Mouse (Mus musculus): ENCODE results near the gene Gpr156. TPM values are rescaled to one million over a fixed set of nuclear protein-coding genes. Genes with fewer than 3 reads are reported as not detected.

The Gpr156 gene
- total RNA-seq (2014; fragmentation: Nextera tagmentation), result not detected in 2 replicates
- 0.05 and 0.06 TPM in 2 replicates for total RNA-seq (2017)
- not detected in 2 replicates for polyA plus RNA-seq (2012)

DNA sequence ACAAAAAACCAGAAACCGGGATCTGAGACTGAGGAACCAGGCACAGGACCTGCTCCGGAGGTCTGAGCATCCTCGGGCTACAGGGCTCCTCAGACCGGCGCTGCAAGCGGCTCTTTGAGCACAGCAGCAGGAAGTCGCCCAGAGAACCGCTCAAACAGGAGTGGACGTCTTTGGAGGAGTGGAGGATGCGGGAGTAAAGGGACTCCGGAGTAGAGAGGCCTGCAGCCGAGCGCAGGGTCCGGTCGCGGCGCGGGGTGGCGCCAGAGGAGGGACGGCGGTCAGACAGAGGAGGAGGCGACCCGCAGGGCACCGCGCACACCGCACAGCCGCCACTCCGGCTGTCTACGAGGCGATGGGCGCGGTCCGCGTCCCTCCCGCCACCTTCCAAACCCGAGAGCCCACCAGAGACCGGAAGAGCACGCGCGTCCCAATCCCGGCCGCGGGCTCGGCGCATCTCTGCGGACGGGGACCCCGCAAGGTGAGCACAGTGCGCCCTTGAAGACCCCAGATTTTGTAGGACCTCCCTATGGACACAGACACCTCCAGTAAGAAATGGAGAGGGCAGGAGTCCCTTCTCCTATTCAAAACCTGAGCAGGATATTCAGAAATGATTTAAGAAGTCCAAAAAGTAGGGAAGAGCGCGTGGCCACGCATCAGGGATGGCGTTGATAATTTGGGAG is at the start of gene Gpr156:
TSS of gene Gpr156 (plus strand) at position 359 of the 680 bp plus-strand sequence.
- no peaks in the 10 kb centered on the region for H3K36me3 ChIP-seq (replicated peaks)
- DNase-seq (ENCODE audit: low spot score) (no peak), ATAC-seq (ENCODE audit: extremely low read depth, insufficient number of reproducible peaks, low FRiP score, poor library complexity, severe bottlenecking) (no peak)
- no peak within 1 kb of the TSS for H3K4me3 ChIP-seq (ENCODE audit: low read depth, low read length)
- peaks cover 6% of the 10 kb centered on the region; the same call in 1 of the 2 replicates for H3K4me1 ChIP-seq (ENCODE audit: insufficient read depth, low read depth, low read length)
- H3K27me3 ChIP-seq (ENCODE audit: insufficient read depth, low read length), result peaks cover 13% of the 10 kb centered on the region
- H3K9me3 ChIP-seq (replicated peaks), result peaks cover 3% of the 10 kb centered on the region; the same call in 1 of the 2 replicates
- TF ChIP-seq TAL1 (conservative IDR thresholded peaks at IDR 0.05; ENCODE audit: low read depth, low read length) (no peak), GATA1 (IDR thresholded peaks at IDR 0.05; ENCODE audit: borderline replicate concordance, low read length) (no peak), CTCF (IDR thresholded peaks at IDR 0.05; ENCODE audit: low read depth, low read length) (no peak), POLR2AphosphoS5 (IDR thresholded peaks at IDR 0.05; ENCODE audit: insufficient replicate concordance, low read depth, low read length) (no peak), GATA2 (IDR thresholded peaks at IDR 0.05; ENCODE audit: borderline replicate concordance, low read depth, low read length) (no peak)

- H3K27me3 ChIP-seq (ENCODE audit: insufficient read depth, low read length), result 0 out of 2 replicates have a peak, but pooled peaks cover 8% of the 10 kb centered on the region
- H3K4me1 ChIP-seq (ENCODE audit: insufficient read depth, low read depth, low read length), result peaks cover 28% of the 10 kb centered on the region
- no peaks in the 10 kb centered on the region for H3K9me3 ChIP-seq (replicated peaks)
- H3K4me3 ChIP-seq (ENCODE audit: low read depth, low read length), result peak within 1 kb of the TSS; percentile 97
- H3K36me3 ChIP-seq (replicated peaks), result peaks cover 22% of the 10 kb centered on the region
- DNase-seq (ENCODE audit: low spot score), result peak; percentile 95
- ATAC-seq (ENCODE audit: extremely low read depth, insufficient number of reproducible peaks, low FRiP score, poor library complexity, severe bottlenecking), result peak; percentile 32; the same call in 1 of the 2 replicates
- TF ChIP-seq TAL1 (conservative IDR thresholded peaks at IDR 0.05; ENCODE audit: low read depth, low read length), result no peak
- no peak for TF ChIP-seq CTCF (IDR thresholded peaks at IDR 0.05; ENCODE audit: low read depth, low read length)
- no peak for TF ChIP-seq GATA2 (IDR thresholded peaks at IDR 0.05; ENCODE audit: borderline replicate concordance, low read depth, low read length)
- no peak for TF ChIP-seq GATA1 (IDR thresholded peaks at IDR 0.05; ENCODE audit: borderline replicate concordance, low read length)
- TF ChIP-seq POLR2AphosphoS5 (IDR thresholded peaks at IDR 0.05; ENCODE audit: insufficient replicate concordance, low read depth, low read length), result no peak
These were observed 48.3 kb upstream of the Gpr156 start, which contains the start of gene Lrrc58 for GRCm38 (mm10) chr16:37867791-37868505. Gene Lrrc58, plus strand, starts transcription at chr16:37868389.

DNA sequence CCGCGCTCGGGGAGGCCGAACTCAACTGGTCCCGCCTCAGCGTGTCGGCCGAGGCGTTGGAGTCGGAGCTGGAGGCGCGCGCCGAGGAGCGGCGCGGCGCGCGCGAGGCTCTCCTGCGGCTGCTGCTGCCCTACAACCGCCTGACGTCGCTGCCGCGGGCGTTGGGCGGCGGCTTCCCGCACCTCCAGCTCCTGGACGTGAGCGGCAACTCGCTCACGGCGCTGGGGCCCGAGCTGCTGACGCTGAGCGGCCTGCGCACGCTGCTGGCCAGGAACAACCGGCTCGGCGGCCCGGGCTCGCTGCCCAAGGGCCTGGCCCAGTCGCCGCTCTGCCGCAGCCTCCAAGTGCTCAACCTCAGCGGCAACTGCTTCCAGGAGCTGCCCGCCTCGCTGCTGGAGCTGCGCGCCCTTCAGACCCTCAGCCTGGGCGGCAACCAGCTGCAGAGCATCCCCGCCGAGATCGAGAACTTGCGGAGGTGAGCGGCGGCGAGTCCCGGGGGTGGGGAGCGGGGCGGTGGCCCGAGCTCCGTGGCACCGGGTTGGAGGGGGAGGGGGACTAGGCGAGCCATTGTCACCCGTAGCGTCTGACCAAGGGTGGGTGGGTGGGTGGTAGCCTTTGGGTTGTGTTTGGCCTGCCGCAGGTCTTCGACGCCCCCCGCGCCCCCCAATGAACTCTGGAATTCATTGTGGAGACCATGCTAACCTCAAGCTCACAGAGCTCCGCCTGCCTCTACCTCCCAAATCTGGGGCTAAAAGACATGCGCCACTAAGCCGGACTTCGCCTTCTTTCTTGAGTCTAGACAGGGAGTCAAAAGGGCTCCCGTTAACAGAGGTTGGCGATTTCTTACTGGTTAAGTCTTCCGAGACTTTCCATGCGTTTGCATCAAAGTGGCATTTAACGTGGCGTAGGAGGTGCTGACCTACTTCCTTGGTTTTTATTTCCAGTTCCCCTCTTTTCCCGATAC is 47.5 kb upstream of the Gpr156 start:
- H3K27me3 ChIP-seq (ENCODE audit: insufficient read depth, low read length), result 0 out of 2 replicates have a peak, but pooled peaks cover 5% of the 10 kb centered on the region
- H3K36me3 ChIP-seq (replicated peaks), result peaks cover 24% of the 10 kb centered on the region
- no peak for TF ChIP-seq POLR2AphosphoS5 (IDR thresholded peaks at IDR 0.05; ENCODE audit: insufficient replicate concordance, low read depth, low read length)
- TF ChIP-seq GATA2 (IDR thresholded peaks at IDR 0.05; ENCODE audit: borderline replicate concordance, low read depth, low read length), result no peak
- TF ChIP-seq TAL1 (conservative IDR thresholded peaks at IDR 0.05; ENCODE audit: low read depth, low read length), result no peak
- DNase-seq (ENCODE audit: low spot score) (peak; percentile 57), ATAC-seq (ENCODE audit: extremely low read depth, insufficient number of reproducible peaks, low FRiP score, poor library complexity, severe bottlenecking) (no peak)
- H3K9me3 ChIP-seq (replicated peaks), result no peaks in the 10 kb centered on the region
- H3K4me3 ChIP-seq (ENCODE audit: low read depth, low read length), result peak overlapping the region; percentile 97
- peaks cover 29% of the 10 kb centered on the region for H3K4me1 ChIP-seq (ENCODE audit: insufficient read depth, low read depth, low read length)

DNA sequence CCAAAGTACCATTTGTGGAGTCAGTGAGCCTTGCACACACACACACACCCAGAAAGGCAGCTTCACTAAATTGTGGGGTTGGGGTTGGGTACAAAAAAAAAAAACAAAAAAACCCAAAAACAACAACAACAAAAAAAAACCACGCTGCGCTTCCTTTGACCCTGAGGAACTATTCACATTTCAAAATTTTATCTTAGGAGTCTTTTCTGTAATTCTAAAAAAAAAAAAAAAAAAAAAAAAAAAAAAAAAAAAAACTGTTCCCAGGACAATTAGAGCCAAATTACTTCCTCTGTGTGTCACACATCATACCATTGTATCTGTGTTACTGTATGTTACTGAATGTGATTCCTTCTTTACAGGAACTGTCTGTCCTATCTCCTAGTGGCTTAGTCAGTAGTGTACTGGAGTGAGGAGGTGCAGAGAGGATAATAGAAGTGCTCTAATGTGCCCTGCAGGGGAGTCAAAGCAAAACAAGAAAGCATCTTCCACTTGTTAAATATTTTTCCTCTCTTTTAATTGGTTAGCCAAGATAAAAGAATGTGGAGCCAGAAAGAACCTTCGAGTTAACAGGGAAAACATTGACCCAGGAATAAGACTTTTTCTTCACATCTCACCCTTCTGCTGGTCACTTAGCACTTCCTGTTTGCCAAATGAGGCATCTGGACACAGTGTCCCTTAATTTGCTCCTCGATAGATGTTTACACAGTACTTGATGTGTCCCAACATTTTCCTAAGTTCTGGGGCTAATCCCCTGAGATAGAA is 46.6 kb upstream of the Gpr156 start:
- Histone ChIP-seq H3K36me3 (replicated peaks) (peaks cover 27% of the 10 kb centered on the region), H3K9me3 (replicated peaks) (no peaks in the 10 kb centered on the region), H3K27me3 (ENCODE audit: insufficient read depth, low read length) (no peaks in the 10 kb centered on the region), H3K4me1 (ENCODE audit: insufficient read depth, low read depth, low read length) (peaks cover 29% of the 10 kb centered on the region), H3K4me3 (ENCODE audit: low read depth, low read length) (peak overlapping the region; percentile 97)
- TF ChIP-seq CTCF (IDR thresholded peaks at IDR 0.05; ENCODE audit: low read depth, low read length), result no peak
- no peak for TF ChIP-seq GATA1 (IDR thresholded peaks at IDR 0.05; ENCODE audit: borderline replicate concordance, low read length)
- TF ChIP-seq POLR2AphosphoS5 (IDR thresholded peaks at IDR 0.05; ENCODE audit: insufficient replicate concordance, low read depth, low read length), result no peak
- no peak for TF ChIP-seq TAL1 (conservative IDR thresholded peaks at IDR 0.05; ENCODE audit: low read depth, low read length)
- TF ChIP-seq GATA2 (IDR thresholded peaks at IDR 0.05; ENCODE audit: borderline replicate concordance, low read depth, low read length), result no peak
- no peak for ATAC-seq (ENCODE audit: extremely low read depth, insufficient number of reproducible peaks, low FRiP score, poor library complexity, severe bottlenecking)
- DNase-seq (ENCODE audit: low spot score), result peak; percentile 11

DNA sequence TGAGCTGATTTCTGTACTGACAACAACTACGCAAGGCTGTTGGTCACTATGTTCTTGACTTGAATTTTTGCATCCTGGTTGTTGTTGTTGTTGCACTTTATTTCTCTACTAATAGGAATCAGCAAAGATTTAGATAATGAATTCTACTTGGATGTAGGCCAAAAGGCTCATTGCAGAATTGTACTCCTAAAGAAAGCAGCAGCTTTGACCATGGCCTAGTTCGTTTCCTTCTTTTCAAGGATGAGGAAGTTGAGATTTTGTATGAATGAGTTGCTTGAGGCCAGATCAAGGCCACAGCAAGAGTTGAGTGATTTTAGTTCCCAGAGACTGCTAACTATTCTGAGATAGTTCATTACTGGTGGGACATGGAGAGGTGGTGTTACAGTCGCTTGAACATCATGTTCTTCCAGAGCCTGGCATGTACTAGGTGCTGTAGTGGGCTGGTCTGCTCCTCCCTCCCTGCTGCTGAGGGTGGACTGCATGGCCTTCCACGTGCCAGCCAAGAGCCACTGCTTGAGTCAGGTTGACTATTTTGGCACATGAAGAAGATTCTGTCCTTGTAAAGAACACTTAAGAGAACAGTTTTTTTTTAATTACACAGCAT is 45.1 kb upstream of the Gpr156 start:
- H3K27me3 ChIP-seq (ENCODE audit: insufficient read depth, low read length), result no peaks in the 10 kb centered on the region
- TF ChIP-seq TAL1 (conservative IDR thresholded peaks at IDR 0.05; ENCODE audit: low read depth, low read length), result no peak
- no peak for TF ChIP-seq GATA1 (IDR thresholded peaks at IDR 0.05; ENCODE audit: borderline replicate concordance, low read length)
- TF ChIP-seq GATA2 (IDR thresholded peaks at IDR 0.05; ENCODE audit: borderline replicate concordance, low read depth, low read length), result no peak
- no peak for TF ChIP-seq POLR2AphosphoS5 (IDR thresholded peaks at IDR 0.05; ENCODE audit: insufficient replicate concordance, low read depth, low read length)
- no peak for TF ChIP-seq CTCF (IDR thresholded peaks at IDR 0.05; ENCODE audit: low read depth, low read length)
- H3K9me3 ChIP-seq (replicated peaks), result no peaks in the 10 kb centered on the region
- DNase-seq (ENCODE audit: low spot score) (no peak), ATAC-seq (ENCODE audit: extremely low read depth, insufficient number of reproducible peaks, low FRiP score, poor library complexity, severe bottlenecking) (no peak)
- no peak overlapping the region for H3K4me3 ChIP-seq (ENCODE audit: low read depth, low read length)
- H3K4me1 ChIP-seq (ENCODE audit: insufficient read depth, low read depth, low read length), result peaks cover 32% of the 10 kb centered on the region
- H3K36me3 ChIP-seq (replicated peaks), result peaks cover 32% of the 10 kb centered on the region
